Mouse (Mus musculus): Measurements from ENCODE around the gene Pdhb.

The Pdhb gene

DNA sequence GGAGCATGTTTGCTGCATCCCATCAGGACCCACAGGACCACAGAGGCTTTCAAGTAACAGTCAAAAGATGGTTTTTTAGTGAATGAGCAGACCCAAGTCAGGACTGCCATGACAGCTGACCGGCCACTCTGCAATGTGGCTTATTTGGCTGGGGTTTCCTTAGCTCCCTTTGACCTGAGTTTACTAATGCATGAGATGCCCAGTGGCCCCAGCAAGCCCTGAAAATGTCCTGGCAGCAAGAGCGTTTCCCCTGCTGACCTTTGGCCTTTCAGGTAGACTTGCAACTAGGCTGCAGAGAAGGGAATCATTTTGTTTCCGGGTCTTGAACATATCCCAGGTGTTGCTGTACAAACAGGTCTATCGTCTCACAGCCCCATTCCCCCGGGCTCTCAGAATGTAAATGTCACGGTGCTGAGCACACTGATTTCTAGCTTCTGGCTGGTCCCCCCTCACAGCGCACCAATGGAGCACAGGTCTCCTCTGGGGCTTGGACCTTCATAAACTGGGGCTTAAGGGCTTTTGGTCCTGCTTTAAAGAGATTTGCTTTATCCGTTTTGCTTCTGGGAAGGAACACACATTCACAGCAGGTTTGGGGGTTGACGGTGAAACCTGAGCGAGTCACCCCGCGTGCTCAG, 18.6 kb upstream of the Pdhb start:
- DNase-seq (ENCODE audit: low read depth, low spot score): no peak

DNA sequence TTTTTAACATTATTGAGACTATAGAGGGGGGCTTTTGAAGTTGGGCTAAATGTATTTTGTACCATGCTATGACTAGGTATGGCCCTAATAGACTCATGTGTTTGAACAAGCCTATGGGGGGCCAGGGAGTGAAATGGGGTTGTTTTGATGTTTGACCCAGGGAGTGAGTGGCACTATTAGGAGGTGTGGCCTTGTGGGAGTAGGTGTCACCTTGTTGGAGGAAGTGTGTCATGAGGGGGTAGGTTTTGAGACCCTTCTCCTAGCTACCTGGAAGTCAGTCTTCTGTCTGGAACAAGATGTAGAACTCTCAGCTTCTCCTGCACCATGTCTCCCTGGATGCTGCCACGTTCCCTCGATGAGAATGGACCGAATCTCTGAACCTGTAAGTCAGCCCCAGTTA, 17.7 kb upstream of the Pdhb start:
- DNase-seq (ENCODE audit: low read depth, low spot score): no peak

DNA sequence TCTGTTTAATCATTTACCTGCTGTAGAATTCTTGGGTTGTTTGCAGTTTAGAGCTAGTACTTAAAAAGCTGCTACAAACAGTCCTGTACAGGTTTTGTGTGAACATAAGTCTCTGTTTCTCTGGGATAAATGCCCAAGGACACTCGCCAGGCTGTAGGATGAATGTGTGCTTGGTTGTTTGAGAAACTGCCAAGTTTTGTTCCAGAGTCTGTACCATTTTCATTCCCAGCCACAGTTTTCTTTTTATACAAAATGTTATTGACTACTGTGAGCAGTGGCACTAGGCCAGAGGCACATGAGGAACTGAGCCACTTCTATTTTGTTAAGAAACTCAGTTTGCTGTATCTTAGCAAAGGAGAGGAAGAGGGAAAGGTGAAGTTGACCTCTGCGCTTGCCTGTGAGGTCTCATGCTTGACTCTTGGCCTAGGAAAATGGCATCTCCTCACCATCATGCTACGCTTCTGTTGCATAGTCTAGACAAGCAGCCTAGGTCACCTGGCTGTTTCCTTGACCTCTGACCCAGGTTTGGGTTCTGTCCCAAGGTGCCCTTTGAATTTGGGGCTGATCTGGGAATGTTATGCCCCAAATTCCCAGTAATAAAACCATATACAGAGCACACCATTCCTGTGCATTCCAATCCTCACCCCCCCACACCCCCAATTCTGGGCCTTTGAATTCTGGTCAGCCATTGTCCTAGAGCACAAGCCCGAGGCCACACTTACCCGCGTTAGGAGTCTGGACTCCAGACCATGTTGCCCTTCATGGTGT, 13.6 kb upstream of the Pdhb start:
- no peak for DNase-seq (ENCODE audit: low read depth, low spot score)

DNA sequence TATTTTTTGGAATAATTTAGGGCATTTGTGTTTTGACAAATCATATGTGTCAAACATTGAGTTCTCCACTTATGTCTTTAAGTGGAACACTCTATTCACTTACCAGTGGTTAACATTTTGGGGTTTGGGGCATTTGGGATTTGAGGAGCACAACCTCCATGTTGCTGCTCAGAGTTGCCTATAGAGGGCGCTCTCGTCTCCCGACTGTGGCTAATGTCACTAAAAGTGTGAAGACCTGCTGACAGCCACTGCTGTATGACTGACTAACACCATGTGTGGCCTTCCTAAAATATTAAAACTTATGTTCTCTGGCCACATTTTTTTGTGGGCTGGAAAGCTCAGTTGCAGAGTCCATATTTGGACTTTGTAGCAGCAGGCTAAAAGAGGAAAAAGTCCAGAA, 10.5 kb upstream of the Pdhb start:
- DNase-seq (ENCODE audit: low read depth, low spot score): no peak

DNA sequence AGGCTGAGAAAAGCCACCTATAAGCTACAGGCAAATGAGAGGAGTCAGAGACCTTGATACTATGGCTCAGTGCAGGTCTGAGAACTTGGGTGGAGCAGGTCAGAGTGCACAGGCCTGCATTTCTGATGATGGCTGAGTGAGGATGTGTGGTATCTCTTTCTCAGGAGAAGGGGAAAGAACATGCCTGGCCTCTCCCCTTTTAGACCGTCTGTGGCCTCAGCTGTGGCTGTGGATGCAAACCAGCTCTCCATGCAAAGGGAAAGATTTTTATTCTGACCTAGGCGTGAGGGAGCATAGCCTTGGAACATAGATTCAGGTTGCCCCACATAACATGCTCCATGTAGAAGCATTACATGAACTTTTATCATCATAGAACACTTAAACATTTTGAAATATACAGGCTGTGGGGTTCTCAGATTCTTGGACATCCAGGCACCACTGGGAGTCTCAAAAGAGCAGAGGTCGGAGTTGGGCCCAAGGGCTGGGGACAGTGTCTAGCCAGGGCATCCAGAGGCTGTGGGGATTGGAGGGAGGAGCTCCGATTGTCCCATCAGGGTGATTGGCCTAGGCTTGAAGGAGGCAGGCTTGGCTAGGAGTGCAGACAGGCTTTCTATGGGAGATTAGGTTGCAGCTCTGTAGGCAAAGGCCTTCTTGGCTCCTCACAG, 7.7 kb upstream of the Pdhb start:
- DNase-seq (ENCODE audit: low read depth, low spot score): no peak

DNA sequence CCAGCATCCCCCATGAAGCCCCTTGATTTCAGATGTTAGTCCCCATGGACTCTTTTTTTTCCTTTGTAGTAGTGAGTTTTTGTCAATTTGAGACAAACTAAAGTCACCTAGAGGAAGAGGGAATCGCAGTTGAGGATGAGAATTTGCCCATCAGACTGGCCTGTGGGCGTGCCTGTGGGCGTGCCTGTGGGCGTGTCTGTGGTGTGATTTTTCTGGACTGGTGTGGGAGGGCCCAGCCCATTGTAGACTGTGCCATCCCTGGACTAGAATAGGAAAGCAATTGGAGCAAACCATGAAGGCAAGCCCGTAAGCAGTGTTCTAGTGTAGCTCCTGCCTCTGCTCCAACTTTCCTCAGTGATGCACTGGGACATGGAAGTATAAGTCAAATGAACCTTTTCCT, 3.4 kb upstream of the Pdhb start:
- DNase-seq (ENCODE audit: low read depth, low spot score): no peak

DNA sequence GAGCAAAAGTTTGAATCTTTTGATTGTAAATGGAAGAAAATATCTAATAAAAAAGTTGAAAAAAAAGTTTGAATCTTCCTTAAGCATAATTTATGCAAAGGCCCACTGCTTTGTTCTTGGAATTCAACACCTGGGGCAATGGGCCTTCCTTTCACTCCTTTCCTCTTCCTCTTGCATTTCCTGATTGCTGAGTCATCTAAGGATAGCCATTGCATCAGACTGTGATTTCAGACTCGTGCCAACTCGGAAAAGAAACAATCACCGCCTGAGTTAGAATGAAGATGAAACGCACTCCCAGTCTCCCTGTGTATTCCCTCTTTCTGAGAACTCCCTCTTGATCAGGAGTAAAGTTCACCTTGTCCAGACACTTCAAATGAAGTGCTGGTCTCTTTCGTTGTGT, 1.8 kb upstream of the Pdhb start:
- DNase-seq (ENCODE audit: low read depth, low spot score): no peak

DNA sequence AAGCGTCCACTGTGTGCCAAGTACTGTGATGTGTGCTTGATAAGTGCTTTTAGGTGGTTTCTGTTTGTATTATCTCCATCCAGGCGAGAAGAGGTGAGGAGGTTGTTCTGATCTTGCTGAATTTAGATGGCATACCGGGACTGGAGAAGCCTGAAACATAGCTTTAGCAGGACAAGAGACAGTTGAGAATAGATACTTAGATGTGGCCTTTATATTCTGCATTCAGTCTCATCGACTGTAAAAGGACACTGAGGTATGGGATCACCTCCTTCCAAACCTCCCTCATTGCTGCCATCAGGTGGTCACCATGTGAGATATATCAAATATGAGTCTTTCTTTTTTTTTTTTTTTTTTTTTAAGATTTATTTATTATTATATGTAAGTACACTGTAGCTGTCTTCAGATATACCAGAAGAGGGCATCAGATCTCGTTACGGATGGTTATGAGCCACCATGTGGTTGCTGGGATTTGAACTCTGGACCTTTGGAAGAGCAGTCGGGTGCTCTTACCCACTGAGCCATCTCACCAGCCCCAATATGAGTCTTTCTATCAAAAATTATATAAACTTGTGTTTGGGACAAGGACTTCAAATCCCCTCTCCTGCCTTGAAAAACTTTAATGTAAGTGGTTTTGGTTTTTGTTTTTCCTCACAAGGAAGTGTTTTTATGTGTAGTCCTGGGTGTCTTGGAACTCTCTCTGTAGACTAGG, 871 bp upstream of the Pdhb start:
- DNase-seq (ENCODE audit: low read depth, low spot score): peak; percentile 13

DNA sequence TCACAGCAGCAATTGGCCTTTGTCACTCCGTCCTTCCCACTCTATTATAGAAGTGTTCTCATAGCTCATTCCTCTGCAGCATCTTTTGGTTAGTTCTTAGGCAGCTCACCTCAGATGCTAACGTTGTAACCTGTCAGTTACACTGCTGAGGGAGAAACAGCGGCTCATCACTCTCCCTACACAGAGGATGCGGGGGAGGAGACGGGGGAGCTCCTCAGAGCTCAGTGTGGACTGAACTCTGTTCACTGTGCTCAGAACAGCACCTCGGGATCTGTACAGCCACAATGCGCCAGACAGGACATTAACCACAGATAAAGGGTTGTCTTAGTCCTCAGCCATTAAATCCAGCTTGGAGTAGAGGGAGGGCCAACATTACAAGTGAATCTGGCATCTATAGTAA, 8.4 kb downstream of the Pdhb start:
- DNase-seq (ENCODE audit: low read depth, low spot score): no peak

DNA sequence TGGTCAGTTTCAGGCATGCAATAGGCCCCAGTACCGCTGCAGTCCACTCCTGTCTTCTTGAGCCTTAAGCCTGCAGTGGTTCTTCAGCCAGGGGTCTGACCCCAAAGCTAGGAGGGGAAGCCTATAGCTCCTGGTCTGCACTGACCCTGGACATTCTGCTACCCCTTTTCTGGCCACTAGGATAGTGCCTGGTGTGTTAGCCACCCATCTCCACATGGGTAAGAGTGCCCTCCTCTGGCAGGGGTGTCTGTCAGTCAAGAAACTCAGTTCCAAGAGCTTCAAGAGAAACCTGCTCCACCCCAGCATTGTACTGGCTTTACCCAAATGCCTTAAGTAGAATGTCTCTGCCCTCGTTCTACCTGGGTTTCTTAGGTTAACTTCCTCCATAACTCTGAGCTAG, 11.0 kb downstream of the Pdhb start:
- DNase-seq (ENCODE audit: low read depth, low spot score): no peak

DNA sequence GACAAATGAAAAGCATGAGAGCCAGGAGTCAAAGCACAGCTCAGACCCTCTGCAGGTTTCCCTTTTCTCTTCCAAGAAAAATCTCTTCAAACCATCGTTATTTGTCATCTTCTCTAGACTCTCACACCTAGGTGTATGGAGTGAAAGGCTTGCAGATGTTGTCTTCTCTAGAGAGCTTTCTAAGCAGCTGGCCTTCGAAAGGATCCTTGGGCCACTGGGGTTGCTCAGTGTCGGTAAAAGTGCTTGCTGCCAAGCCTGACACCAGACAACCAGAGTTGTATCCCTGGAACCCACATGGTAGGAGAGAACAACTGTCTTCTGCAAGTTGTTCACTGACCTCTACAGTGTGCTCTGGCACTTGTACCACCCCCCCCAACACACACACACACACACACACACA, 13.7 kb downstream of the Pdhb start:
- no peak for DNase-seq (ENCODE audit: low read depth, low spot score)

DNA sequence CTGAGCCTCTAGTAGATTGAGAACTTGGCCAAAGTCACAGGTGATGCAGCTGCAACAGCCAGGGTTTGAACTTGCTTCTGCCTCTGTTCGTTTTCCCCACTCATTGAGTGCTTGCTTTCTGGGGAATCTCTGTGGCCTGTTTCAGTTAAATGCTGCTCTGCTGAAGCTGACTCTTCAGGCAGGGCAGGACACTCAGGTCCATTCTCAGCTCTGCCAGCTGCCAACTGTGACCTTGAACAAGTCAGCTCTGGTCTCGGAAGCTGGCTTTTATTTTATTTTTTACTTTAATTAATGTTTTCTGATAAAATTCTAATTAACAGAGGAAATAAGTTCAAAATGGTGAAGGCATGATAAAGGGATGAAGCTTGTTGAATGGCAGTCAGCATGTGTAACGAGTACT, 14.1 kb downstream of the Pdhb start:
- no peak for DNase-seq (ENCODE audit: low read depth, low spot score)

DNA sequence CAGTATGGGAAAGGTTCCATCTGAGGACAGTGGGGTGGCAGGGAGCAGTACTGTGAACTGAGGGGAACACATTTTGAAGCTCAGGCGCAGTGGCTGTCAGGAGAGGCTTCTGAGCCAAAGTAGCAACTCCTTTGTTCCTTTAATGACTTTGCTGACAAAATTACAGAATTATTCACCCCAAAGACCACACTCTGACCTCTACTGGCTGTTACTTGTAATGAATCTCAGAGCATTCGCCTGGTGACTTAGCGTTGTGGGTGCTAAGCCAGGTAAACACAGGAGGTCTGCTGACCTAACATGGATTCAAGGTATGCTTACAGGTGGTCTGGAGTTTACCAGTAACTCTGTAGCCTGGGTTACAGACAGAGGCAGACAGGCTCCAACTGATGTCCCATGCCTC, 15.9 kb downstream of the Pdhb start:
- no peak for DNase-seq (ENCODE audit: low read depth, low spot score)

DNA sequence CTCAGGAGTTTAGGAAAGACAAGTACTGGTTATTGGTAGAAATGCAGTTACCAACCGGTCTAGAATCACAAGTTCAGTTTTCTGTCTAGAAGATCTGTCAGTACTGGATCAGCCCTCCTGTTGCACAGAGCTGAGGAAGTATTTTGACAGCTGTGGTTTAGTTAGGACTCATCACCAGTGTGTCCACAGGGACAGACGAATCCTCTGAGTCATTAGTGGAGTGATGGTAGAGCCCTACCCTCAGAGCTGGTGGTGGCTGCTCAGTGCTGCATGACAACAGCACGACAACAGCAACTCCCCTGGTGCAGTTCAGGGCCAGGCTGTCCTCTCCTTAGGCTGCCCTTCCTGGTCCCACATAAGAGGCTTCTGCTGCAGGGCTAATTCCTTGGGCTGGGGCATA, 18.8 kb downstream of the Pdhb start:
- no peak for DNase-seq (ENCODE audit: low read depth, low spot score)

DNA sequence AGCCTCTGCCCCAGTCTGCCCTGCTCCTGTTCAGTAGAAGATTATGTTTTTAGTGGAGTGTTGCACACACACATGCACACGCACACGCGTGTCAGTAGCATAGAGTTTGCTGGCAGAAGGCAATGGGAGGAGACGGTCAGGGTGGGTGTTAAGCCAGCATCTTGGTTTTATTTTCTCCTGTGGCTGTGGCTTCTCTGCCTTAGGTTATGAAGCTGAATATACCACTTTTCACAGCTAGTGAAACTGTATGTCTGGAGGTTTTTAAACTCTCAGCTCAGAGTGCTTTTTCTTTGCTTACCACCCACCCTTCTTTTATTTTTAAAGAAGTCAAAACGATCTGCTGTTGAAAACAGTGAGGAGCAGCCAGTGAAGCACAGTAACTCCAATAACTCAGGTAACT, 21.1 kb downstream of the Pdhb start:
- DNase-seq (ENCODE audit: low read depth, low spot score): no peak

DNA sequence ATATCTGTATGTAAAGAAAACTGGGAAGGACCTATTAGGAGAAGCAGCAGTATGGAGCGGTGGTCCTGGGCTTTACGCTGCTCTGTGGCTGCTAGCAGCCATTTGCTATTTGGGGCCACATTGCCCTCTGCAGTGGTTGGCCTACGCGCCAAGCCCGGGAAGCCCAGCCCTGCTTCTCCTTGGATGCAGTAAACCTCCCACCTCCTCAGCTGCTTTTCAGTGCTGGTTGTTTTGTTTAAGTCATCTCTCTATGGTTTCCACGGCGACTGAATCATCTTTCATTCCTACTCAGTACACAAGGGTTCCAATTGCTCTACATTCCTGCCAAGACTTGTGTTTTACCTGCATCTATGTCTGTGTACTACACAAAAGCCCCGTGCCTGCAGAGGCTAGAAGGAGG, 24.0 kb downstream of the Pdhb start:
- DNase-seq (ENCODE audit: low read depth, low spot score): no peak

DNA sequence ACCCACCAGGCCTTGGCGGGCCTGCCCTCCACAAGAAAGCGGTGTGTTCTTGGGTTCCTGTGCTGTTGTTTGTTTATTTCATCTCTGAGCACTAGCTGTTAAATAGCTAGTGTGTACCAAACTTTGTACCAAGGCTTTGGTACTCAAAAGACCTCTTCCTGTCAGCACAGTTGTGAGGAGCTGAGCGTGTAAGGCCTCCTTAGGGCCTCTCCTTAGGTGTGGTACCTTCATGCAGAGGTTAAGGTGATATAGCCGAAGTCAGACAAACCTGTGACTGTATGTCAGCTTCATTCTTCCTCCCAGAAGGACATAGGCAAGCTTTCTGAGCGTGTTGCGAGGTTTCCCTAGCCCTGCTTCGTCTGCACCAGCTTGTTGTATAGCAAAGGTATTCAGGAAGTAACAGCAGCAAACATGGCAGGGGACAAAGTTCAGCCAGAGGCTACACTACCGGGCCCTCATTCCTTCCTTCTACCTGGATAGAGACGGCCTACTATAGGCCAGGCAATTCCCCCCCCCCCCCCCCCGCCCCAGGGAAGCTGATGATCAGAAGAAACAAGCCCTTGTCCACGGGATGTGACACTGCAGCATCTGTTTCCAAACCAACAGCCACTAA, 26.1 kb downstream of the Pdhb start:
- no peak for DNase-seq (ENCODE audit: low read depth, low spot score)

DNA sequence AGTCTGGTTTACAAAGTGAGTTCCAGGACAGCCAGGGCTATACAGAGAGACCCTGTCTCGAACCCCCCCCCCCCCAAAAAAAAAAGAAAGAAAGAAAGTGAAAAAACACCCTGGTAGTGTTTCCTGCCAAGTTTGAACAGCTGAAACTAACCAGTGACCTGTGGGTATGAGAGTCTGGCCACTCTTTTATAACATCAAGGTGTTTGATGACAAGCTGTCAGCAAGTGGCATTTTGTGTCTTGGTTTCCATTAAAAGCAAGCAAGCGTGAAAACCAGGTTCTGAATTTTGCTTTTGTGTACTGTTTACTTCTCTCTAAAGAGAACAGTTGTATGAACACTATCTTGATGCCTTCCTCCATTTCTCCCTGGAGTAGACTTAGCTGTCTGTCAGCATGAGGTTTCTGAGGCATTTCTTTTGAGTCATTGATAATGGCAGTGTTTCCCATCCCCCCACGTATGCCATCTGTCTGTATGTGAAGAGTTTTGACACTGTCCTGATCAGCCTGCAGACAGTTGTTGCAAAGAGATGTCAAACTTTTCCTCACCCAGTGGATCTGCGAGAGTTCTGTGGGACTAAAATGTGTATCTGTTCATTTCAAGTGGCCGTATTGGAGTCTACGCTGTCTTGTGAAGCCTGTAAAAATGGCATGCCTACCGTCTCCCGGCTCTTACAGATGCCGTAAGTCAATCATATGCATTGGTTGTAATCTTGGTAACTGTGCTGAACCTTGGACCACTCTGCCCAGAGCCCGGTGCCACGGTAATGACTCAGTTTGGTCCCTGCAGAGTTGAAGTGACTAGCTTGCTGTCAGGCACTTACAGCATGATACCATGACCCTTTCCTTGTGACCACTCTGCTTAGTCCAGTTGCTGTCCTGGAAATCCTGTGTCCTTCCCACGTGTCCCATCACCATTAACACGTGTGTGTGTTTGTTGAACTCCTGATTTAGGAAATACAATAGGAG, 26.9 kb downstream of the Pdhb start:
- no peak for DNase-seq (ENCODE audit: low read depth, low spot score)

DNA sequence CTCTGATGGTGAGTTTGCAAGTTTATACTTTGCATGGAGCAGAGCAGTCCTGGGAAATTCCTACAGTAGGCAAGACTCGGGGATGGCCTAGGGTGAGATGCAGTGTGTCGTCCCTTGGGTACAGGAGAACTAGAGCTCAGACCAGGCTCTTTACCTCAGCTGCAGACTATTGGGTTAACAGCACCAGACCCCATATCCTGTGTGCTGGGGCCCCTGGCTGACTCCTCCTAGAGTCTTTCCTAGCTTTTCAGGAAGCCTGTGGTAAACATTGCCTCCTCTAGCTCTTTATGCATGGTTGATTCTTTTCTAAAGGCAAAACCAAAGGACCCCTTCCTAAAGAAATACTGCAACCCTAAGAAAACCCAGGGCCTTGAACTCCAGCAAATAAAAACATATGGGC, 31.7 kb downstream of the Pdhb start:
- no peak for DNase-seq (ENCODE audit: low read depth, low spot score)

DNA sequence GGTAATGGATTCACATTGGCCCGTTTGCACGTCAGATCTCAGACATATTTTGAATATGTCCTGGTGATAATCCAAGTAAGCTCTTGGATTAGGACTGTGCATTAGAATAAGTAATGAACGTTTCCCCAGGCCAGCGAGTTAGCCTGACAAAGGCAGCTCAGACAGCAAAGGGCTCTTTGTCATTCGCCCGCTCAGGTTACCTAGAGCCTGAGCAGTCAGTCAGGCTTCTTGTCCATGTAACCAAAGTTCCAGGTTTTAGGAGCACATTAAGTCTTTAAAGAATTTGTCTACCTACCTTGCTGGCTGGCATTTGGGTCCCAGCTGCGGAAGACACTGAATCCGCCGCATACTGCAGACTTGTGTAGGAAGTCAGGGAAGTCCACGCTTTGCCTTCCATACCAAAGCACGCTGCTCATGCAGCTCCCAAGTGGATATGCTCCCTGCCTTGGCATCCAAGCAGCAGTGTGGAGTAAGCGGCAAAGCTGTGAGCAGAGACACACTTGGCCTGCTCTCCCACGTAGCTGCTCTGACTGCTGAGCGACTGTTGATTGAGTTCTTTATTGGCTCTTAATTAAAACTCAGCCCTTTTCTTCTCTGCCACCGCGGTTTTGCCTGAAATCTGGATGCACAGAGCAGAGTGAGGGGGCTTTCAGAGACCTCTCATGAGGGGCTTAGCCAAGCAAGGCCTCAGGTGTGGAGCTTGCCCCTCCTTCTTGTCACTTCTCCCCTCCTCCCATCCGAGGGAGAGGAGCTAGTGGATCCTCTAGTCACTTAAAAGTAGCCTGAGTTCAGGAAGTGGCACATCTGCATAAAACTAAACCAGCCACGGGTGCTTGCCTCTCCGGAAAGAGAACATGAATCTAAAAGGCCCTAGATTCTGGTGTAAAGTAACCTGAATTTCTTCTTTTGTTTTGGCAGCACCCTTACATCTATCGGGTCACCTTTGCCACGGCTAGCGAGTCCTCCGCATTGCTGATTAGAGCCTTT, 32.8 kb downstream of the Pdhb start:
- DNase-seq (ENCODE audit: low read depth, low spot score): no peak
